Mouse (Mus musculus) ES-Bruce4 (cell line): ENCODE measurements at regions not wholly inside any gene's neighbourhood (a gene's known extent, or its start where the extent isn't known, plus 50 kb on each side); places are given as distances from the start of the nearest gene placed in this dataset.

Experiments used
- CTCF ChIP-seq: IDR thresholded peaks from one replicate; pipeline ENCODE4 v1.8.1; 2011; ENCODE audit warnings: low read depth, low read length
- POLR2A ChIP-seq: IDR thresholded peaks from one replicate; pipeline ENCODE4 v1.8.1; 2011; ENCODE audit warnings: low read length; ENCODE audit not compliant: insufficient read depth

DNA sequence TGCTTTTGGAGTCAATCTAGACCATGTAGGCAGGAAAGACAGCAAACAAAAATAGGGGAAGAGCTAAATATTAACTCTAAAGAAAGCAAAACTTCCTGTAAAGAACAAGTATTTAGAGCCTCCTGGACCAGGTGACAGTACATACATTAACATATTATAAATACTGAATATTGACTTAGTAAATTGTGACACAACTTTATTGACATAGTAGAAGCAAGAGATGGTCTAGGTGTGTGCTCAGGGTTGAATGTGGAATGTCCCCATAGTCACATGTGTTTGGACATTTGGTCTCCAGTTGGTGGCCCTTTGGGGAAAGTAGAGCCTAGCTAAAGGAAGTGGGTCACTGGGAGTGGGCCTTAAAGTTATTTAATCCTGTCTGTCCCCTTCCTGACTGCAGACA, 139.6 kb upstream of the Atp6ap2 start:
- TF ChIP-seq CTCF (no peak), POLR2A (no peak)
